23 mouse cellular contexts compared by ENCODE assay signal in the genomic region with DNA sequence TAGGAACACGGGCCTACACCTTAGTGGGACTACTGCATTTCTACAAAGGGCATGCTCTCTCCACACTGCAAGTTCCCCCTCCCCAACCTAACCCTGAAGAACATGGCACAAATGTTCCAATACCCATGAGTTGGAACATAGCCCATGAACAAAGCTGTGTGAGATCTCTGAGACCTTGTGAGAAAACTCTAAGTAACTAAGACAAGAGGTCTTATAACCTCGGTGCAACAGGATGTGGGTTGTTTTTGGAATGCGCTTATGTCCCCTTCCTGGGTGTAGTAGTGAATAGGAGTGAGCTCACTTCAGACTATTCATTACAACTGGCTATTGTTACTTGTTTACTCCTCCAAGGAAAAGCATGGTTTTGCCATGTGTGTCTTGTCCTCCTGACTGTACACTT.
"Had no signal": no experiment of that assay in that cellular context is flagged by ENCODE, and none has a peak within 500 bp of the region (broad histone marks: within the 10 kb centered on the region; RNA-seq: fewer than 3 reads in every experiment).

No protein-coding gene starts in this region.

- H3K27me3 ChIP-seq: heart, embryonic 13.5 days; heart, embryonic 15.5 days; hindbrain, embryonic 15.5 days; intestine, embryonic 15.5 days; kidney, embryonic 15.5 days had no signal

- H3K9ac ChIP-seq: heart, embryonic 15.5 days; hindbrain, embryonic 13.5 days; hindbrain, embryonic 15.5 days; intestine, embryonic 15.5 days; kidney, embryonic 15.5 days; limb, embryonic 13.5 days; limb, embryonic 15.5 days had no signal

- H3K9me3 ChIP-seq: heart, embryonic 13.5 days; heart, embryonic 15.5 days; hindbrain, embryonic 13.5 days; hindbrain, embryonic 15.5 days; intestine, embryonic 15.5 days; kidney, embryonic 15.5 days; limb, embryonic 13.5 days; limb, embryonic 15.5 days had no signal

- ATAC-seq: intestine, postnatal 0 days had no signal

- H3K4me3 ChIP-seq: heart, adult 2 months; heart, embryonic 13.5 days; heart, embryonic 15.5 days; hindbrain, embryonic 13.5 days; hindbrain, embryonic 15.5 days; intestine, embryonic 15.5 days; kidney, embryonic 15.5 days; limb, embryonic 13.5 days; limb, embryonic 15.5 days had no signal

- H3K27ac ChIP-seq: heart, adult 2 months; heart, embryonic 13.5 days; heart, embryonic 15.5 days; hindbrain, embryonic 13.5 days; hindbrain, embryonic 15.5 days; intestine, embryonic 15.5 days; kidney, embryonic 15.5 days; kidney, postnatal 0 days; limb, embryonic 13.5 days; limb, embryonic 15.5 days had no signal

- H3K36me3 ChIP-seq: heart, embryonic 13.5 days; heart, embryonic 15.5 days; intestine, embryonic 15.5 days; kidney, embryonic 15.5 days; limb, embryonic 13.5 days; limb, embryonic 15.5 days had no signal

- H3K4me2 ChIP-seq: heart, embryonic 11.5 days; heart, embryonic 13.5 days; heart, embryonic 15.5 days; hindbrain, embryonic 13.5 days; hindbrain, embryonic 15.5 days; intestine, embryonic 15.5 days; kidney, embryonic 15.5 days; limb, embryonic 13.5 days; limb, embryonic 15.5 days had no signal

- DNase-seq: gastrocnemius, postnatal 14 days; gastrocnemius, postnatal 36 days; heart, adult 2 months; heart, postnatal 14 days; heart, postnatal 36 days; kidney, adult 18-20 months; kidney, adult 8-10 months; kidney, postnatal 14 days; kidney, postnatal 36 days; layer of hippocampus, adult 9-11 months; layer of hippocampus, postnatal 36 days; left cerebral cortex, postnatal 4 days had no signal
